10 mouse cellular contexts compared by ENCODE assay signal in the genomic region with DNA sequence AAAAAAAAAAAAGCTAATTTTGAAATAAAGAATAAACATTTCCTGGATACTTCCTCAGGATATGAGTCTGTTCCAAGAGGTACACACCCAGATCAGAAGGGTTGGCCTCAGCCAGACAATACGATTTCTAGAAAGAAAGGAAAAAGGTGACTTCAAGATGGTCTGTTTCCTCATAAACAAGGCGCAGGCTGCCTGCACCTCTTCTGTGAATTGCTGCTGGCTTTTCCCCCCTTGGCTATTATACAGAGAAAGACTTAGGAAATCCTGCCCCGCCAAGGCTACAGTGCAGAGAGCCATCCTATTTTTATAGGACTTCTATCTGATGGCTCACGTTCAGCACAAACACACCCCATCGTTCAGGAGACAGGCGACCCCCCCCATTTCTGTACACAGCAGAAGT.
DNase-seq lines count a peak whose midpoint lies in the region; ATAC-seq lines count a peak whose summit lies in the region.
"Had no signal": no experiment of that assay in that cellular context is flagged by ENCODE, and none has a peak within 500 bp of the region (broad histone marks: within the 10 kb centered on the region; RNA-seq: fewer than 3 reads in every experiment).

No protein-coding gene starts in this region.

- DNase-seq in adrenal gland, postnatal 36 days = peak; percentile 3 to 5
- DNase-seq in adrenal gland, postnatal 4 days (ENCODE audit: low spot score in 2 of 2) = no peak
- DNase-seq in neural tube, embryonic 10.5 days (ENCODE audit: extremely low spot score, low spot score) = no peak
- DNase-seq in kidney, postnatal 10 days = peak; percentile 42
- no peak for DNase-seq in ovary, adult 18-20 months (ENCODE audit: low spot score)

- peaks cover 8% of the 10 kb centered on the region; the same call in 1 of the 2 replicates for H3K27me3 ChIP-seq in neural tube, embryonic 12.5 days (replicated peaks)
- H3K27me3 ChIP-seq: Patski had no signal

- WGBS in neural tube, embryonic 12.5 days = 45% methylated on average over 6 of the region's 6 CpGs

- H3K4me3 ChIP-seq in neural tube, embryonic 12.5 days = no peak overlapping the region

- H3K27ac ChIP-seq in neural tube, embryonic 12.5 days = no peak overlapping the region
- H3K27ac ChIP-seq: liver, embryonic 14.5 days had no signal

- no peaks in the 10 kb centered on the region for H3K9me3 ChIP-seq in neural tube, embryonic 12.5 days

- H3K36me3 ChIP-seq in neural tube, embryonic 12.5 days = no peaks in the 10 kb centered on the region

- no peak for ATAC-seq in neural tube, embryonic 12.5 days (ENCODE audit: low FRiP score, low read depth)
- no peak for ATAC-seq in erythroid progenitor cell, adult 5-6 weeks (replicated peaks; ENCODE audit: low FRiP score, poor library complexity, severe bottlenecking)
- no peak for ATAC-seq in monocyte, adult 5-6 weeks (replicated peaks; ENCODE audit: insufficient number of reproducible peaks, low FRiP score, low TSS enrichment, poor library complexity, severe bottlenecking)
- ATAC-seq: Patski had no signal

- no peak overlapping the region for H3K9ac ChIP-seq in neural tube, embryonic 12.5 days
- H3K9ac ChIP-seq: liver, embryonic 14.5 days had no signal

- H3K4me2 ChIP-seq in neural tube, embryonic 12.5 days (replicated peaks) = peak overlapping the region; percentile 44

- peaks cover 14% of the 10 kb centered on the region for H3K4me1 ChIP-seq in neural tube, embryonic 12.5 days

Comparison
In these comparisons a context has a peak if more than half of its experiments do, and no peak if none do; other contexts are left out.
1. DNase-seq: peak in adrenal gland, postnatal 36 days (2 of 2) and kidney, postnatal 10 days (single experiment); none in adrenal gland, postnatal 4 days (0 of 2), neural tube, embryonic 10.5 days (single experiment) and ovary, adult 18-20 months (single experiment).